Mouse (Mus musculus): ENCODE measurements around the gene Pdzrn3.

GRCm38 (mm10) chr6:101353701-101354100 lies 24.0 kb downstream of the Pdzrn3 start:
- TF ChIP-seq CTCF (IDR thresholded peaks at IDR 0.05; ENCODE audit: low read depth) (no peak), EP300 (IDR thresholded peaks at IDR 0.05; ENCODE audit: low read depth) (no peak)

Data from liver, embryonic 14.5 days (tissue).